ENCODE assay signal across 8 mouse cellular contexts in genomic region chr8:123807024-123807431, GRCm38 (mm10). TPM values are rescaled to one million over a fixed set of nuclear protein-coding genes. Genes with fewer than 3 reads are reported as not detected.
DNase-seq lines count a peak whose midpoint lies in the region; ATAC-seq and TF ChIP-seq lines count a peak whose summit lies in the region.

No protein-coding gene starts in this region.

- no peak overlapping the region for H3K27ac ChIP-seq in bone marrow macrophage, adult 2 months (ENCODE audit: insufficient read depth, low read depth, low read length)
- peak overlapping the region; percentile 0; the same call in 1 of the 2 replicates for H3K27ac ChIP-seq in heart, embryonic 15.5 days
- no peak overlapping the region for H3K27ac ChIP-seq in midbrain, embryonic 11.5 days (ENCODE audit: low read depth, low read length)

- peaks cover 64% of the 10 kb centered on the region for H3K4me1 ChIP-seq in E14TG2a.4 (replicated peaks; ENCODE audit: low read depth, low read length)
- peaks cover 24% of the 10 kb centered on the region for H3K4me1 ChIP-seq in bone marrow macrophage, adult 2 months (ENCODE audit: control insufficient read depth, insufficient read depth, low read length)
- peaks cover 20% of the 10 kb centered on the region for H3K4me1 ChIP-seq in heart, embryonic 15.5 days (replicated peaks)
- peaks cover 26% of the 10 kb centered on the region for H3K4me1 ChIP-seq in midbrain, embryonic 11.5 days (ENCODE audit: control insufficient read depth, insufficient read depth, low read length)

- H3K27me3 ChIP-seq in E14TG2a.4 (ENCODE audit: insufficient read depth, low read length) = no peaks in the 10 kb centered on the region
- no peaks in the 10 kb centered on the region for H3K27me3 ChIP-seq in heart, embryonic 15.5 days
- H3K27me3 ChIP-seq in midbrain, embryonic 11.5 days (ENCODE audit: control insufficient read depth, insufficient read depth, low read length) = no peaks in the 10 kb centered on the region

- peak overlapping the region; percentile 86 for H3K4me2 ChIP-seq in heart, embryonic 15.5 days
- H3K4me2 ChIP-seq in midbrain, embryonic 11.5 days = peak overlapping the region; percentile 81

- WGBS in heart, embryonic 15.5 days = 9% methylated on average over 14 of the region's 14 CpGs
- WGBS in midbrain, embryonic 11.5 days = 11% methylated on average over 14 of the region's 14 CpGs

- H3K9ac ChIP-seq in heart, embryonic 15.5 days = 0 out of 2 replicates have a peak overlapping the region, but pooled peaks have one; percentile 3
- H3K9ac ChIP-seq in midbrain, embryonic 11.5 days (ENCODE audit: low read length) = peak overlapping the region; percentile 87

- no peaks in the 10 kb centered on the region for H3K9me3 ChIP-seq in E14TG2a.4 (ENCODE audit: low read length)
- H3K9me3 ChIP-seq in heart, embryonic 15.5 days (replicated peaks) = no peaks in the 10 kb centered on the region
- H3K9me3 ChIP-seq in midbrain, embryonic 11.5 days (ENCODE audit: control insufficient read depth, low read length) = no peaks in the 10 kb centered on the region

- peak; percentile 54 for DNase-seq in kidney, postnatal 14 days
- peak; percentile 85 for DNase-seq in midbrain, embryonic 11.5 days (ENCODE audit: low spot score, missing footprints)
- DNase-seq in adipocyte (ENCODE audit: low spot score) = no peak
- no peak for DNase-seq in cerebellum, adult 11 months
- DNase-seq in right cerebral cortex, adult 18-20 months = no peak

- peak overlapping the region; percentile 92 for H3K4me3 ChIP-seq in E14TG2a.4 (replicated peaks; ENCODE audit: low read length)
- 0 out of 2 replicates have a peak overlapping the region, but pooled peaks have one; percentile 6 for H3K4me3 ChIP-seq in bone marrow macrophage, adult 2 months (ENCODE audit: insufficient read depth, low read length)
- peak overlapping the region; percentile 79 for H3K4me3 ChIP-seq in heart, embryonic 15.5 days
- H3K4me3 ChIP-seq in midbrain, embryonic 11.5 days (ENCODE audit: low read depth, low read length) = peak overlapping the region; percentile 87

- 0 out of 2 replicates have a peak, but pooled peaks have one; percentile 30 for ATAC-seq in heart, embryonic 15.5 days (replicated peaks; ENCODE audit: insufficient number of reproducible peaks, insufficient read depth, low FRiP score, low read depth)
- ATAC-seq in midbrain, embryonic 11.5 days (ENCODE audit: low FRiP score) = peak; percentile 51

- H3K36me3 ChIP-seq in E14TG2a.4 (ENCODE audit: insufficient read depth, low read length) = peaks cover 25% of the 10 kb centered on the region
- H3K36me3 ChIP-seq in heart, embryonic 15.5 days = no peaks in the 10 kb centered on the region
- no peaks in the 10 kb centered on the region for H3K36me3 ChIP-seq in midbrain, embryonic 11.5 days (ENCODE audit: control insufficient read depth, insufficient read depth, low read length)

- no peak for TF ChIP-seq POLR2A in bone marrow macrophage, adult 2 months (IDR thresholded peaks at IDR 0.05; ENCODE audit: borderline replicate concordance, low read depth, low read length)

- TF ChIP-seq CTCF in E14TG2a.4 (conservative IDR thresholded peaks at IDR 0.05; ENCODE audit: low read length) = no peak
- TF ChIP-seq CTCF in bone marrow macrophage, adult 2 months (IDR thresholded peaks at IDR 0.05; ENCODE audit: low read depth, low read length) = no peak

RNA-seq across cellular contexts. Expression of gene Rab4a, which starts 1.2 kb away (rescaled TPM):
- polyA plus RNA-seq in bone marrow macrophage, adult 2 months (2012; ENCODE audit: insufficient read depth, insufficient read length, missing spikeins) = 1.2 and 1.7 TPM in 2 replicates
- polyA plus RNA-seq in heart, embryonic 15.5 days (2015; fragmentation: Nextera tagmentation; extraction: Ambion mirVana) = 26.9 and 32.1 TPM in 2 replicates
- polyA plus RNA-seq in midbrain, embryonic 11.5 days (2014; fragmentation: Nextera tagmentation; extraction: Ambion mirVana) = 58.8 and 61.2 TPM in 2 replicates

RNA-seq across cellular contexts. Expression of gene Ccsap, which starts 53.0 kb away (rescaled TPM):
- polyA plus RNA-seq in bone marrow macrophage, adult 2 months (2012; ENCODE audit: insufficient read depth, insufficient read length, missing spikeins) = 3.7 and 5.9 TPM in 2 replicates
- polyA plus RNA-seq in heart, embryonic 15.5 days (2015; fragmentation: Nextera tagmentation; extraction: Ambion mirVana) = 2.2 and 2.9 TPM in 2 replicates
- 7.5 and 7.9 TPM in 2 replicates for polyA plus RNA-seq in midbrain, embryonic 11.5 days (2014; fragmentation: Nextera tagmentation; extraction: Ambion mirVana)

Comparison
In these comparisons a context has a peak if more than half of its experiments do, and no peak if none do; other contexts are left out.
1. H3K4me3 ChIP-seq: peak in every context shown above with its lines; median percentile 92 in E14TG2a.4; 87 in midbrain, embryonic 11.5 days; 79 in heart, embryonic 15.5 days; 6 in bone marrow macrophage, adult 2 months.
2. DNase-seq: peak in kidney, postnatal 14 days (single experiment) and midbrain, embryonic 11.5 days (single experiment); none in adipocyte (single experiment), cerebellum, adult 11 months (single experiment) and right cerebral cortex, adult 18-20 months (single experiment).
3. RNA of gene Rab4a, which starts 1.2 kb away (polyA plus RNA-seq): 58.8 to 61.2 TPM in midbrain, embryonic 11.5 days and 26.9 to 32.1 TPM in heart, embryonic 15.5 days; 1.2 to 1.7 TPM in bone marrow macrophage, adult 2 months; every median in the first group is over 10 times any median in the second.